Mouse (Mus musculus) heart, postnatal 0 days (tissue): ENCODE data around the gene Itsn2.

Experiments
- CTCF ChIP-seq: IDR thresholded peaks from 2 replicates; pipeline ENCODE4 v1.5.1; 2016; ENCODE audit warnings: antibody characterized with exemption, control low read depth, low read depth
- EP300 ChIP-seq: IDR thresholded peaks from 2 replicates; pipeline ENCODE4 v1.6.1; 2016; ENCODE audit warnings: antibody characterized with exemption, low read depth

DNA sequence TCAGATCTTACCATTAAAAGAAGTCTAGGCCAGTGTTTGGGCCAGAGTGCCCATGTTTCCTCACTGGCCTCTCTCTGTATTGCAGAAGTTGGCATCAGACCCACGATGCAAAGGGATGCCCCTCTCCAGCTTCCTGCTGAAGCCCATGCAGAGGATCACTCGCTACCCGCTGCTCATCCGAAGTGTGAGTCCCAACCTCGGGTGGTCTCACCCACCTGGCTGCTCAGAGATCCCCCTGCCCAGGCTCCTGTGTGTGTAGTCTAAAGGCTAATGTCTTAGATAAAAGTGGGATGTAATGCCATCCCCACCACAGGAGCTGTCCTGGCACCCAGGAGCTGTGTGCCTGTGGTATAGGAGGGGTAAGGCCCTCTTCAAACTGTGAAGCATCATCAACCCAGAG lies 113.7 kb downstream of the Itsn2 start:
- TF ChIP-seq CTCF: no peak
- no peak for TF ChIP-seq EP300
